Mouse (Mus musculus) neural tube, embryonic 15.5 days (tissue): Measurements from ENCODE around the gene Ier3. TPM values are rescaled to one million over a fixed set of nuclear protein-coding genes. Genes with fewer than 3 reads are reported as not detected.
"Not testable (repeated sequence)": the region's sequence is repeated elsewhere in the genome, so short reads cannot be mapped to it uniquely, and the experiment has no call there.

ENCODE experiments used
- ATAC-seq: fragments of 200-750 bp; cut with Nextera tagmentation; 2 replicates; pipeline ENCODE4 v1.8.0; 2017; ENCODE audit warnings: mild to moderate bottlenecking, moderate TSS enrichment, moderate library complexity; ENCODE audit not compliant: low FRiP score
- H3K27ac ChIP-seq: fragments of 300-500 bp; sonication (generic); replicated peaks from 2 replicates; pipeline ENCODE4 v1.5.1; 2015; ENCODE audit warnings: mild to moderate bottlenecking, inconsistent platforms
- H3K27me3 ChIP-seq: fragments of 300-500 bp; sonication (generic); replicated peaks from 2 replicates; pipeline ENCODE4 v1.6.1; 2015; ENCODE audit warnings: inconsistent platforms
- H3K36me3 ChIP-seq: fragments of 300-500 bp; sonication (generic); 2 replicates; pipeline ENCODE4 v1.6.1; 2015; ENCODE audit warnings: inconsistent platforms
- H3K4me1 ChIP-seq: fragments of 300-500 bp; sonication (generic); 2 replicates; pipeline ENCODE4 v1.6.1; 2015; ENCODE audit warnings: inconsistent platforms
- H3K4me2 ChIP-seq: fragments of 300-500 bp; sonication (generic); 2 replicates; pipeline ENCODE4 v1.6.1; 2015; ENCODE audit warnings: inconsistent platforms, mild to moderate bottlenecking, moderate library complexity
- H3K4me3 ChIP-seq: fragments of 300-500 bp; sonication (generic); replicated peaks from 2 replicates; pipeline ENCODE4 v1.5.1; 2015; ENCODE audit warnings: mild to moderate bottlenecking, inconsistent platforms
- H3K9ac ChIP-seq: fragments of 300-500 bp; sonication (generic); replicated peaks from 2 replicates; pipeline ENCODE4 v1.6.1; 2015; ENCODE audit warnings: mild to moderate bottlenecking, inconsistent platforms
- H3K9me3 ChIP-seq: fragments of 300-500 bp; sonication (generic); replicated peaks from 2 replicates; pipeline ENCODE4 v1.6.1; 2016; ENCODE audit warnings: inconsistent platforms
- WGBS: fragments of 180-500 bp; shearing (Covaris S2); methylation state at CpG from one replicate; pipeline ENCODE4 v1.1.7; 2015; ENCODE audit warnings: mixed read lengths; 5-methylcytosine and 5-hydroxymethylcytosine counted together
- polyA plus RNA-seq: library from polyadenylated mRNA; unstranded; fragments of >200 nt; fragmentation: Nextera tagmentation; extraction: Ambion mirVana; gene quantifications from 2 replicates; pipeline ENCODE4 v1.2.1, GENCODE M21; 2015

Gene Ier3
- polyA plus RNA-seq, 1 experiment from 2014 or later: 15.5 TPM

- Histone ChIP-seq H3K4me2 (peak within 1 kb of the TSS; percentile 71), H3K4me1 (peaks cover 51% of the 10 kb centered on the region), H3K9me3 (no peaks in the 10 kb centered on the region), H3K27ac (peak within 1 kb of the TSS; percentile 96), H3K4me3 (peak within 1 kb of the TSS; percentile 70), H3K27me3 (no peaks in the 10 kb centered on the region), H3K36me3 (peaks cover 33% of the 10 kb centered on the region), H3K9ac (peak within 1 kb of the TSS; percentile 96)
- WGBS: under 1% methylated on average over 29 of the region's 29 CpGs
- ATAC-seq: peak; percentile 80
These were observed 16.6 kb downstream of the Ier3 start, which contains the start of gene Tubb5 for GRCm38 (mm10) chr17:35838122-35838544. TSS of gene Tubb5 (minus strand) at chr17:35838306.

GRCm38 (mm10) chr17:35838570-35838969 lies 17.1 kb downstream of the Ier3 start:
- Histone ChIP-seq H3K27me3 (no peaks in the 10 kb centered on the region), H3K9me3 (no peaks in the 10 kb centered on the region), H3K4me1 (peaks cover 46% of the 10 kb centered on the region), H3K9ac (peak overlapping the region; percentile 36), H3K27ac (peak overlapping the region; percentile 96), H3K4me3 (peak overlapping the region; percentile 70), H3K4me2 (peak overlapping the region; percentile 71), H3K36me3 (peaks cover 28% of the 10 kb centered on the region)
- no peak for ATAC-seq
- 1% methylated on average over 5 of the region's 5 CpGs for WGBS

DNA sequence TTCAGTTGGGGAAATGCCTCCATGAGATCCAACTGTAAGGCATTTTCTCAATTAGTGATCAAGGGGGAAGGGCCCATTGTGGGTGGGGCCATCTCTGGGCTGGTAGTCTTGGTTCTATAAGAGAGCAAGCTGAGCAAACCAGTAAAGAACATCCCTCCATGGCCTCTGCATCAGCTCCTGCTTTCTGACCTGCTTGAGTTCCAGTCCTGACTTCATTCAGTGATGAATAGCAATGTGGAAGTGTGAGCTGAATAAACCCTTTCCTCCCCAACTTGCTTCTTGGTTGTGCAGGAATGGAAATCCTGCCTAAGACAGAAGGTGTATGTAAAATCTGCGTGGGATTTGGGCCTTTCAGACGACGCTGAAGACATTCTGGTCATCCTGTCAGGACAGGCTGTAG lies 17.5 kb downstream of the Ier3 start:
- H3K4me1 ChIP-seq: peaks cover 42% of the 10 kb centered on the region

GRCm38 (mm10) chr17:35840561-35840960 lies 19.1 kb downstream of the Ier3 start:
- 55% methylated on average over 14 of the region's 14 CpGs for WGBS

More for the DNA sequence above, 17.5 kb downstream of the Ier3 start:
- not testable (repeated sequence) for ATAC-seq, H3K9me3 ChIP-seq, H3K27me3 ChIP-seq
- peak overlapping the region; percentile 36 for H3K9ac ChIP-seq
- WGBS: 57% methylated on average over 3 of the region's 3 CpGs
- H3K36me3 ChIP-seq: peaks cover 24% of the 10 kb centered on the region
- peak overlapping the region; percentile 71 for H3K4me2 ChIP-seq
- H3K4me3 ChIP-seq: peak overlapping the region; percentile 70
- peak overlapping the region; percentile 96 for H3K27ac ChIP-seq

DNA sequence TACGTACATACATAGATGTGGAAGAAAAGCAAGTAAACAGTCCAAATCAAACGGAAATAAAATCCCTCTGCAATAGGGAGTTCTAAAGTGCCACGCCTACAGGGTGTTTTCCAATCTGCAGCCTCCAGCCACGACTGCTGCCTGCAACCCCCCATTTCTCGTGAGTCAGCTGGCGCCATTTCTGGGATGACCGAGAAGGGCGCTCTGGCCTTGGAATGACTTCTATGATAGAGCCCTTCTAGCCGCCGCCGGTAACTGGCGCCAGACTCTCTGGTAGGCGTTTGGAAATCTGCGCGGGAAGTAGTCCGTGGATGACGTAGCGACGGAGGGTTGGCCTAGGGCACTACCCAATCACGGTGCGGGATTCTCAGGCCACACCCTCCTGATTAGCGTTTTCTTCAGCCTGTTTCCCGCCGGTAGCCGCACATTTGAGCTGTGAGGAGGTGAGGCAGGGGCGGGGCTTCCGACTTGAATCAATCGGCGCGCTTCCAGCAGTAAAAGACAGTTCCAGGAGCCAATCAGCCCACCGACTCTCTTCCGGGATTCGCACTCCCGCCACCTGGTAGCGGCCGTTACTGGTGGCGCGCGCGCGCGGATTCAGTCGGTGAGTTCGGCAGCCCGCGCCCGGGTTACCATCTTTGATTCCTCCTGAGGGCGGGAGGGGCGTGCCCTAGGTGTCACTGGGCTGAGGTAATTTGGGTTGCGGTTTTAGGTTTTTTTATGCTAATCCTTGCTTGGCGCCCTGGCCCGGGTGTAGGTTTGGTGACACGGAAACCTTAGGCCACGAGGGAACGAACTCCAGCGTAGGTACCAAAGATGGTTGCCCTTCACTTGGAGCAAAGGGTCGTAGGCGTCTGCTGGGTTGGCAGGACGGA lies 19.8 kb downstream of the Ier3 start, which contains the start of gene Mdc1:
Gene Mdc1 (plus strand): TSS at position 440 of the 875 bp plus-strand sequence.
- H3K4me2 ChIP-seq: peak within 1 kb of the TSS; percentile 71
- H3K27ac ChIP-seq: peak within 1 kb of the TSS; percentile 85
- H3K27me3 ChIP-seq: no peaks in the 10 kb centered on the region
- H3K4me1 ChIP-seq: peaks cover 19% of the 10 kb centered on the region
- ATAC-seq: peak; percentile 92
- no peaks in the 10 kb centered on the region for H3K9me3 ChIP-seq
- peaks cover 15% of the 10 kb centered on the region for H3K36me3 ChIP-seq
- H3K9ac ChIP-seq: peak within 1 kb of the TSS; percentile 66
- under 1% methylated on average over 59 of the region's 59 CpGs for WGBS
- H3K4me3 ChIP-seq: peak within 1 kb of the TSS; percentile 68

More at GRCm38 (mm10) chr17:35840561-35840960, 19.1 kb downstream of the Ier3 start:
- Histone ChIP-seq H3K9ac (no peak overlapping the region; the same call in 1 of the 2 replicates), H3K27ac (peak overlapping the region; percentile 85), H3K27me3 (no peaks in the 10 kb centered on the region), H3K4me3 (peak overlapping the region; percentile 68), H3K4me1 (peaks cover 26% of the 10 kb centered on the region), H3K9me3 (no peaks in the 10 kb centered on the region), H3K4me2 (peak overlapping the region; percentile 52), H3K36me3 (peaks cover 15% of the 10 kb centered on the region)
- no peak for ATAC-seq

- no peak for ATAC-seq
- WGBS: 15% methylated on average over 11 of the region's 11 CpGs
- peaks cover 15% of the 10 kb centered on the region for H3K36me3 ChIP-seq
These were observed 20.5 kb downstream of the Ier3 start for GRCm38 (mm10) chr17:35842006-35842405.

DNA sequence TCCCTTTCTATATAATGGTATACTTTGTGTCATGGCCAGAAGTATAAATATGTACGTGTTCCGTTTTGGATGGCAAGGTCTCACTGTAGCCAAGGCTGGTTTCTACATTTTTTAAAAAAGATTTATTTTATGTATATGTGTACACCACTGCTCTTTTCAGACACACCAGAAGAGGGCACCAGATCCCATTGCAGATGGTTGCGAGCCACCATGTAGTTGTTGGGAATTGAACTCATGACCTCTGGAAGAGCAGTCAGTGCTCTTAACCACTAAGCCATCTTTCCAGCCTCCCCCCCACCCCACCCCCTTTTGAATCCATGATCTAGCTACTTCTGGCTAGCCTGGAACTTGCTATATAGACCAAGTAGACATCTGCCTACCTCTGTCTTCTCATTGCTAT lies 22.0 kb downstream of the Ier3 start:
- no peak overlapping the region for H3K9ac ChIP-seq
- no peak overlapping the region for H3K27ac ChIP-seq
- no peaks in the 10 kb centered on the region for H3K9me3 ChIP-seq
- no peaks in the 10 kb centered on the region for H3K27me3 ChIP-seq
- peaks cover 18% of the 10 kb centered on the region for H3K4me1 ChIP-seq
- H3K4me2 ChIP-seq: no peak overlapping the region
- WGBS: 94% methylated on average over 3 of the region's 3 CpGs
- H3K4me3 ChIP-seq: no peak overlapping the region
- H3K36me3 ChIP-seq: peaks cover 30% of the 10 kb centered on the region
- ATAC-seq: no peak

More at GRCm38 (mm10) chr17:35842006-35842405, 20.5 kb downstream of the Ier3 start:
- no peaks in the 10 kb centered on the region for H3K27me3 ChIP-seq
- peak overlapping the region; percentile 66 for H3K9ac ChIP-seq
- peak overlapping the region; percentile 84 for H3K27ac ChIP-seq
- peaks cover 18% of the 10 kb centered on the region for H3K4me1 ChIP-seq
- H3K9me3 ChIP-seq: no peaks in the 10 kb centered on the region
- H3K4me2 ChIP-seq: peak overlapping the region; percentile 71
- H3K4me3 ChIP-seq: peak overlapping the region; percentile 68

DNA sequence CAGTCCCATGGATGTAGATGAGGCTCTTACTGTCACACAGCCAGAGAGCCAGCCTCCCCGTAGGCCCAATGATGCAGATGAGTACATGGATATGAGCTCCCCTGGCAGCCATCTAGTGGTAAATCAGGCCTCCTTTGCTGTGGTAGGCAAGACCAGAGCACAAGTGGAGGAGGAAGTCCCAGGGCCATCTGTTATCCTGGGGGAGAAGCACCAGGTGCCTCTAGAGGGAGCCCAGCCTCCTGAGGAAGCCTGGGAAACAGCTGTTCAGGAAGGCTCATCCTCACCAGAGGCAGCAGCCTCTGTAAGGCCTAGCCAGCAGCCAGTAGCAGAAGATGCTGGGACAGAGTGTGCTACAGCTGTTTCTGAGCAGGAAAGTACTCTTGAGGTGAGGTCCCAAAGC lies 26.6 kb downstream of the Ier3 start:
- no peak for ATAC-seq
- Histone ChIP-seq H3K4me1 (no peaks in the 10 kb centered on the region), H3K9ac (no peak overlapping the region), H3K27me3 (no peaks in the 10 kb centered on the region), H3K4me3 (no peak overlapping the region), H3K9me3 (no peaks in the 10 kb centered on the region), H3K4me2 (no peak overlapping the region), H3K27ac (no peak overlapping the region), H3K36me3 (peaks cover 73% of the 10 kb centered on the region)
- WGBS: 55% methylated on average over 1 of the region's 1 CpGs

DNA sequence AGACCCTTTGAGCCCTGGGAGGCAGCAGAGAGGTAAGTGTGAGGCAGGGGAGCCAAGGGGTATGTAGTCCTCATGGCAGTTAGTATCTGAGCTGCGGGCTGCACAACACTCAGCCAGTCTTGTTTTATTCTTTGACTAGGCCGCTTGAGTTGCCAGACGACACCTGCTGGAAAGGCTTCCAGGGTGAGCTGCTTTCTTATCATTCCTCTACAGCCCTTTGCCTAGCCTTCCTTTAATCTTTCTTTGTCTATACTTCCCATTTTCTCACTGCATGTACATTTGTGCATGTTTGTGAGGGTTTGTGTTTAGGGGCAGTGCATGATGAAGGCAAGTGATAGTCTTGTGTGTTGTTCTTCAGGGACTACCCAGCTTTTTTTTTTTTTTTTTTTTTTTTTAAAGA lies 29.5 kb downstream of the Ier3 start:
- Histone ChIP-seq H3K9ac (no peak overlapping the region), H3K4me3 (no peak overlapping the region), H3K27me3 (no peaks in the 10 kb centered on the region), H3K36me3 (peaks cover 74% of the 10 kb centered on the region), H3K27ac (no peak overlapping the region), H3K9me3 (no peaks in the 10 kb centered on the region), H3K4me2 (no peak overlapping the region), H3K4me1 (no peaks in the 10 kb centered on the region)
- 95% methylated on average over 3 of the region's 3 CpGs for WGBS
- no peak for ATAC-seq

GRCm38 (mm10) chr17:35859371-35859770 lies 37.9 kb downstream of the Ier3 start:
- no peak for ATAC-seq
- Histone ChIP-seq H3K4me3 (no peak overlapping the region), H3K27ac (no peak overlapping the region), H3K36me3 (peaks cover 24% of the 10 kb centered on the region), H3K9me3 (no peaks in the 10 kb centered on the region), H3K9ac (no peak overlapping the region), H3K4me2 (no peak overlapping the region), H3K4me1 (peaks cover 19% of the 10 kb centered on the region), H3K27me3 (no peaks in the 10 kb centered on the region)
- 89% methylated on average over 1 of the region's 1 CpGs for WGBS

DNA sequence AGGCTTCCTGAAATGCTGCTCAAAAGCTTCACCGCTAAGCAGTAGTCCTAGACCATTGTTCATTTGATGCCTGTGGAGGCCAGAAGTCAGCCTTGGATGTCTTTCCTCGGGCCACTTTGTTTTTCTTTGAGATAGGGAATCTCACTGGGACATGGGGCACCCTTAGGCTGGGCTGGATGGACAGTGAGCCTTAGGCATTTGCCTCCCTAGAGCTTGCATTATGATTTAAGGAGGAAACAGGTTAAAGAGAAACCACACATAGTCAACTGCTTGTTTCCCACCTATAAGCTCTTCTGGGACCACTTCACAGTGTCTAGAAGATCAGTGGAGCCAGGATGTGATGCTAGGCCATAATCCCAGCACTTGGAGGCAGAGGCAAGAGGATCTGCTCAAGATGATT lies 38.4 kb downstream of the Ier3 start:
- 64% methylated on average over 2 of the region's 2 CpGs for WGBS
- Histone ChIP-seq H3K27me3 (no peaks in the 10 kb centered on the region), H3K4me3 (no peak overlapping the region), H3K9ac (no peak overlapping the region), H3K4me1 (peaks cover 24% of the 10 kb centered on the region), H3K9me3 (no peaks in the 10 kb centered on the region), H3K27ac (no peak overlapping the region), H3K36me3 (peaks cover 24% of the 10 kb centered on the region), H3K4me2 (no peak overlapping the region)
- no peak for ATAC-seq

DNA sequence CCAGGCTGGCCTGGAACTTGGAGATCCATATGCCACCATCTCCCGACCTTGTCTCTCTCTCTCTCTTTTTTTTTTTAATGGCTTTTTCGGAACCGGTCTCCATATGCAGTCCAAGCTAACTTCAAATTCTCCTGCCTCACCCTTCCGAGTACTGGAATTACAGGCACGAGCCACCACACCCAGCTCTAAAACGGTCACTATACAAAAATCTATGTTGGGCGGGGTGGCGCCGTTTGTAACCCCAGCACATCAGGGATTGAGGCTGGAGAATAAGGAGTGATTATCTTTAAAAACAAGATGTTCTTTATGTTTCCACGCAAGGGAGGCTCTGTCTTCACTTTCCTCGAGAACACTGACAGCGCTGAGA lies 39.3 kb downstream of the Ier3 start:
- Histone ChIP-seq H3K4me2 (peak overlapping the region; percentile 57), H3K9ac (peak overlapping the region; percentile 82), H3K36me3 (peaks cover 24% of the 10 kb centered on the region), H3K9me3 (no peaks in the 10 kb centered on the region), H3K4me1 (peaks cover 30% of the 10 kb centered on the region), H3K27me3 (no peaks in the 10 kb centered on the region), H3K27ac (peak overlapping the region; percentile 97), H3K4me3 (peak overlapping the region; percentile 73)
- 4% methylated on average over 12 of the region's 12 CpGs for WGBS
- no peak for ATAC-seq
